Mouse (Mus musculus) adrenal gland, adult 10 weeks (tissue): Measurements from ENCODE around the gene 1600015I10Rik. TPM values are rescaled to one million over a fixed set of nuclear protein-coding genes. Genes with fewer than 3 reads are reported as not detected.

Source experiments
- polyA plus RNA-seq: library from polyadenylated mRNA; stranded (reverse); fragments of 350-450 nt; fragmentation: Illumina TruSeq; extraction: RNeasy Lipid Tissue Mini Kit (QIAGEN cat#74804); gene quantifications from one replicate; pipeline ENCODE4 v1.2.3, GENCODE M21; 2014; ENCODE audit warnings: low read depth, low replicate concordance

The 1600015I10Rik gene
- not detected for polyA plus RNA-seq

GRCm38 (mm10) chr6:48929595-48929994, at the start of gene 1600015I10Rik:
Gene 1600015I10Rik, plus strand, starts transcription at chr6:48929895.

GRCm38 (mm10) chr6:48974663-48975062, 45.0 kb downstream of the 1600015I10Rik start, which contains the start of gene Doxl2:
Gene Doxl2, plus strand, starts transcription at chr6:48974963.

Other genes with a start within 250 kb of the 1600015I10Rik start
- 218 TPM for gene Gimap4, start 245.3 kb upstream of the 1600015I10Rik start, polyA plus RNA-seq
- 106 TPM for gene Gimap6, start 221.7 kb upstream of the 1600015I10Rik start, polyA plus RNA-seq
- gene Gm28053, start 211.3 kb upstream of the 1600015I10Rik start, polyA plus RNA-seq: 4.4 TPM
- gene Gimap7, start 211.3 kb upstream of the 1600015I10Rik start, polyA plus RNA-seq: not detected
- 2.8 TPM for gene Gimap1, start 190.8 kb upstream of the 1600015I10Rik start, polyA plus RNA-seq
- gene Gimap5, start 183.7 kb upstream of the 1600015I10Rik start, polyA plus RNA-seq: 10.3 TPM
- 1.2 TPM for gene Gimap3, start 159.0 kb upstream of the 1600015I10Rik start, polyA plus RNA-seq
- gene Tmem176a, start 89.0 kb upstream of the 1600015I10Rik start, polyA plus RNA-seq: 200 TPM
- gene Tmem176b, start 88.4 kb upstream of the 1600015I10Rik start, polyA plus RNA-seq: 47.6 TPM
- gene Aoc1, start 57.0 kb upstream of the 1600015I10Rik start, polyA plus RNA-seq: not detected
- gene Doxl2, start 45.1 kb downstream of the 1600015I10Rik start, polyA plus RNA-seq: not detected
- not detected for gene Svs1, start 57.0 kb downstream of the 1600015I10Rik start, polyA plus RNA-seq
- 1.0 TPM for gene Gpnmb, start 106.7 kb downstream of the 1600015I10Rik start, polyA plus RNA-seq
- gene Malsu1, start 143.9 kb downstream of the 1600015I10Rik start, polyA plus RNA-seq: 29.0 TPM